Mouse (Mus musculus) embryonic facial prominence, embryonic 13.5 days (tissue): Measurements from ENCODE around the gene Rwdd2a. TPM values are rescaled to one million over a fixed set of nuclear protein-coding genes. Genes with fewer than 3 reads are reported as not detected.
"Not testable (repeated sequence)": the region's sequence is repeated elsewhere in the genome, so short reads cannot be mapped to it uniquely, and the experiment has no call there.

Source experiments
- ATAC-seq: fragments of 200-750 bp; cut with Nextera tagmentation; 2 replicates; pipeline ENCODE4 v1.8.0; 2017; ENCODE audit warnings: low read depth; ENCODE audit not compliant: insufficient number of reproducible peaks, insufficient read depth, low FRiP score, low TSS enrichment
- H3K27ac ChIP-seq: fragments of 300-500 bp; sonication (generic); 2 replicates; pipeline ENCODE4 v1.5.1; 2015; ENCODE audit warnings: moderate library complexity, mild to moderate bottlenecking, inconsistent platforms
- H3K27me3 ChIP-seq: fragments of 300-500 bp; sonication (generic); 2 replicates; pipeline ENCODE4 v1.6.1; 2015; ENCODE audit warnings: mild to moderate bottlenecking, inconsistent platforms
- H3K36me3 ChIP-seq: fragments of 300-500 bp; sonication (generic); 2 replicates; pipeline ENCODE4 v1.6.1; 2015; ENCODE audit warnings: mild to moderate bottlenecking, inconsistent platforms
- H3K4me1 ChIP-seq: fragments of 300-500 bp; sonication (generic); 2 replicates; pipeline ENCODE4 v1.6.1; 2015; ENCODE audit warnings: inconsistent platforms
- H3K4me2 ChIP-seq: fragments of 300-500 bp; sonication (generic); 2 replicates; pipeline ENCODE4 v1.6.1; 2015; ENCODE audit warnings: moderate library complexity, mild to moderate bottlenecking, inconsistent platforms
- H3K4me3 ChIP-seq: fragments of 300-500 bp; sonication (generic); 2 replicates; pipeline ENCODE4 v1.5.1; 2015; ENCODE audit warnings: mild to moderate bottlenecking, inconsistent platforms
- H3K9ac ChIP-seq: fragments of 300-500 bp; sonication (generic); 2 replicates; pipeline ENCODE4 v1.6.1; 2015; ENCODE audit warnings: mild to moderate bottlenecking, inconsistent platforms
- H3K9me3 ChIP-seq: fragments of 300-500 bp; sonication (generic); 2 replicates; pipeline ENCODE4 v1.6.1; 2016; ENCODE audit warnings: inconsistent platforms
- WGBS: fragments of 180-500 bp; shearing (Covaris S2); methylation state at CpG from one replicate; pipeline ENCODE4 v1.1.7; 2015; ENCODE audit warnings: mixed read lengths; 5-methylcytosine and 5-hydroxymethylcytosine counted together
- polyA plus RNA-seq: library from polyadenylated mRNA; unstranded; fragments of >200 nt; fragmentation: Nextera tagmentation; extraction: Ambion mirVana; gene quantifications from 2 replicates; pipeline ENCODE4 v1.2.1, GENCODE M21; 2015

Gene Rwdd2a
- polyA plus RNA-seq, 1 experiment from 2014 or later = 4.6 TPM

DNA sequence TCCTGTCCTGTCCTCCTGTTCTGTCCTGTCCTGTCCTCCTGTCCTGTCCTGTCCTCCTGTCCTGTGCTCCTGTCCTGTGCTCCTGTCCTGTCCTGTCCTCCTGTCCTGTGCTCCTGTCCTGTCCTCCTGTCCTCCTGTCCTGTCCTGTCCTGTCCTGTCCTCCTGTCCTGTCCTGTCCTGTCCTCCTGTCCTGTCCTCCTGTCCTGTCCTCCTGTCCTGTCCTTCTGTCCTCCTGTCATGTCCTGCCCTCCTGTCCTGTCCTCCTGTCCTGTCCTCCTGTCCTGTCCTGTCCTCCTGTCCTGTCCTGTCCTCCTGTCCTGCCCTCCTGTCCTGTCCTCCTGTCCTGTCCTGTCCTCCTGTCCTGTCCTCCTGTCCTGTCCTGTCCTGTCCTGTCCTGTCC is 25.2 kb downstream of the Rwdd2a start:
- not testable (repeated sequence) for H3K36me3 ChIP-seq, H3K4me2 ChIP-seq, H3K4me1 ChIP-seq, H3K9me3 ChIP-seq, ATAC-seq, H3K27me3 ChIP-seq, H3K4me3 ChIP-seq, H3K9ac ChIP-seq, H3K27ac ChIP-seq

DNA sequence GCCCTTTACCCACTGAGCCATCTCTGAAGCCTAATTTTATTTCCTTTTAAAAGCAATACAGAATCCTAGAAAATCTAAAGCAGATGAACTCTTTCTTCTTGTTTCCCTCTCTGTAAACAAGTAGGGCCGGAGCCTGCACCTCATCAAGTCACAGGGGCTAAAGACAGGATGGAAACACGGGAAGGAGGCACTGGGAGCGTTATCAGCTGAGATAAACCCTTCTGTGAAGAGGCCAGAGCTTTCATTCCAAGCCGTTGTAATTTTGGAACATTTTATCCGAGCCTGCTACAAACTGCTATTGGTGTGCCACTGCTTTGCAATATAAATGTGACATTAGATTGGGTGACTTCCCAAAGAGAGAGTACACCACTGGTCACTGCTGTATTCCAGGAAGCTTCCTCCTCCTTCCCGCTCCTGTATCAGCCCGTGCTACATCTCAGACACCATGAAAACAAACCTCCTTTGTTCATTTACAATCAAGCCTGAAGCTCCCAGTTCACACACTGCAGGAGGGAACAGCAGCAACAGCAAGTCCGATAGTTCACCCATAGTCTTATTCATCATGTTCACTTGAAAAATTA is 28.0 kb downstream of the Rwdd2a start:
- H3K27ac ChIP-seq = no peak overlapping the region
- no peak for ATAC-seq
- H3K9me3 ChIP-seq = no peaks in the 10 kb centered on the region
- no peaks in the 10 kb centered on the region for H3K36me3 ChIP-seq
- H3K4me2 ChIP-seq = no peak overlapping the region
- H3K4me1 ChIP-seq = peaks cover 3% of the 10 kb centered on the region; the same call in 1 of the 2 replicates
- H3K9ac ChIP-seq = no peak overlapping the region
- 41% methylated on average over 8 of the region's 8 CpGs for WGBS
- H3K4me3 ChIP-seq = no peak overlapping the region
- H3K27me3 ChIP-seq = no peaks in the 10 kb centered on the region

DNA sequence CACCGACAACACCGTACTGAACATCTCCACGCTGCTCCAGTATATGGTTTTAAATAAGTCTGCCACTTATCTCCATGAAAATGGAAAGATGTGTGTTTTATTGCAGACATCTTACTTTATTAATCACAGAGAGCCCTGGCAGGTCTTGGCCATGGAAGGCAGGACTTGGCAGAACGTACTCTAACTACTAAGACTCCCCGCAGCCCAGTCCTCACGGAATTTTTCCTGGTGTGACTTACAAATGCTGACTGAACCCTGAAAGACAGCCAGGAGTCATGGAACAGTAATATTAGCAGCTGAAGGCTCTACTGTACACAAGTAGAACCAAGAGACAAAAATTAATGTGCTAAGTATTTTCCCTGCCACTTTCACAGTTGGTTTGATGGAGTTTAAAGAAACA is 34.0 kb downstream of the Rwdd2a start:
- Histone ChIP-seq H3K9me3 (no peaks in the 10 kb centered on the region), H3K9ac (no peak overlapping the region), H3K4me2 (no peak overlapping the region), H3K4me3 (no peak overlapping the region), H3K27ac (no peak overlapping the region), H3K36me3 (no peaks in the 10 kb centered on the region), H3K27me3 (no peaks in the 10 kb centered on the region), H3K4me1 (0 out of 2 replicates have a peak, but pooled peaks cover 7% of the 10 kb centered on the region)
- no peak for ATAC-seq
- 70% methylated on average over 6 of the region's 6 CpGs for WGBS

DNA sequence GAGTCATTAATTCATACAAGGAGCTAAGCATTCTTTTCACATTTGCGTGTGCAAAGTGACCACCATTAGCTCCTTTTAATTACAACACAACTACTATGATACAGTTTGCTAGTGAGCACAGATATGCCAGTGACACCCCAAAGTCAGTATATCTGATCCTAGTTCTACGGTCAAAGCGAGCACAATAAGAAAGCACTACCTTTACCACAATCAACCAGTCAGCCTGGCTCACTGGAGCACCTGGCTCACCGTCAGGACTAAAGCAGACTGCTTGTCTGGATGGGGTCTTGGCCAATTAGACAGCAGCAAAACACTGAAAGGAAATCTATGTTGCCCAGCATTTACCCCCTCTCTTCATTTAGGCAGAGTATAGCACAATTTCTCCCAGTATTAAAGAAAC is 40.3 kb downstream of the Rwdd2a start:
- H3K4me3 ChIP-seq = no peak overlapping the region
- WGBS = 83% methylated on average over 4 of the region's 4 CpGs
- H3K27ac ChIP-seq = no peak overlapping the region
- H3K4me1 ChIP-seq = peaks cover 11% of the 10 kb centered on the region
- H3K4me2 ChIP-seq = no peak overlapping the region
- H3K9me3 ChIP-seq = no peaks in the 10 kb centered on the region
- no peaks in the 10 kb centered on the region for H3K27me3 ChIP-seq
- H3K9ac ChIP-seq = no peak overlapping the region
- H3K36me3 ChIP-seq = no peaks in the 10 kb centered on the region
- no peak for ATAC-seq

DNA sequence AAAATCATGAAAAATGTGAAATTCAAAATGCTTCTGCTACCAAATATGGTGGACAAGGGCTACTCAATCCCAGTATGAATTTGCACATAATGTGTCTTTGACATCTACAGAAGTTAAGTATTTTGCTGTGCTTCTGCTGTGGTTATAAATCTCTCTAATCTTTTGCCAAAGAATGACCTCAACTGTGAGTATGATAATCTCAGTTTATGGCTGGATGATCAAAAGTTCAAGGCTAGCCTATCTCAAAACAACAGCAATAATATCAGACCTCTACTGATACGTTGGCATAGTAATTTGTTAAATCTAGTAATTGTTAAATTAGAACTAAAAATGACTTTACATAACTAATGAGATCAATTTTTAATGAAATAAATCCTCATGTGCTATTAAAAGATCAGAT is 44.0 kb downstream of the Rwdd2a start:
- no peaks in the 10 kb centered on the region for H3K9me3 ChIP-seq
- no peaks in the 10 kb centered on the region for H3K27me3 ChIP-seq
- no peak overlapping the region for H3K27ac ChIP-seq
- no peak overlapping the region for H3K4me3 ChIP-seq
- no peak for ATAC-seq
- H3K36me3 ChIP-seq = no peaks in the 10 kb centered on the region
- peaks cover 21% of the 10 kb centered on the region for H3K4me1 ChIP-seq
- H3K9ac ChIP-seq = no peak overlapping the region
- 86% methylated on average over 1 of the region's 1 CpGs for WGBS
- no peak overlapping the region for H3K4me2 ChIP-seq

DNA sequence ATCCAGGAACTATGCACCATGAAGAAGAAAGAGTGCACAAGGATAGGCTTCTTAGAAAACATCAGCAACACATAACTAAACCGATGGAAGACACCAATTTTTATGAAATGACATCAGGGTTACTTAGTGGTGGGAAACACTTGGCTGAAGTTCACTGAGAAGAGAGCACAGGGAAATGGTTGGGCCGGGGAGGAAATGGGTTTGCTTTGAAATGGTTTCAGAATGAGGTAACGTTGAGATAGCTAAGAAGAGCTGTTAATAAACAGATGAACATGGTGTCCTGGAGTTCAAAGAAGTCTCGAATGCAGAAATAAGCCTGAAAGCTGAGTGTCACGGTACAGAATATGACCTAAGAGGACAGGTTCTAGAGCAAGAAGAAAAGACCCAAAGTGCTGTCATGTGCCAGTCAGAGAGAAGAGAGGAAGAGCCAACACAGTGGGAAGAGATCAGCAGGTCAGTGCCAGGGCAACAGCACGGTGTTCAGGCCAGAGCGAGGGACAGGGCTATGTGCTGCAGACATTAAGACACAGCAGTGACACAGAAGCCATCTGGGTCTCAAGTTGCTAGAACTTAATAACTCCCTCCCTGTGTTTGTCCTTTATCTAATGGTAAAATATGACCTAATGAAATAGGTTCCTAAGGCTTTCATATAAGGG is 46.2 kb downstream of the Rwdd2a start:
- WGBS = 77% methylated on average over 7 of the region's 7 CpGs
- peaks cover 18% of the 10 kb centered on the region for H3K4me1 ChIP-seq
- no peaks in the 10 kb centered on the region for H3K9me3 ChIP-seq
- H3K36me3 ChIP-seq = no peaks in the 10 kb centered on the region
- no peak overlapping the region for H3K4me2 ChIP-seq
- no peak overlapping the region for H3K27ac ChIP-seq
- H3K9ac ChIP-seq = no peak overlapping the region
- H3K27me3 ChIP-seq = no peaks in the 10 kb centered on the region
- no peak for ATAC-seq
- H3K4me3 ChIP-seq = no peak overlapping the region

DNA sequence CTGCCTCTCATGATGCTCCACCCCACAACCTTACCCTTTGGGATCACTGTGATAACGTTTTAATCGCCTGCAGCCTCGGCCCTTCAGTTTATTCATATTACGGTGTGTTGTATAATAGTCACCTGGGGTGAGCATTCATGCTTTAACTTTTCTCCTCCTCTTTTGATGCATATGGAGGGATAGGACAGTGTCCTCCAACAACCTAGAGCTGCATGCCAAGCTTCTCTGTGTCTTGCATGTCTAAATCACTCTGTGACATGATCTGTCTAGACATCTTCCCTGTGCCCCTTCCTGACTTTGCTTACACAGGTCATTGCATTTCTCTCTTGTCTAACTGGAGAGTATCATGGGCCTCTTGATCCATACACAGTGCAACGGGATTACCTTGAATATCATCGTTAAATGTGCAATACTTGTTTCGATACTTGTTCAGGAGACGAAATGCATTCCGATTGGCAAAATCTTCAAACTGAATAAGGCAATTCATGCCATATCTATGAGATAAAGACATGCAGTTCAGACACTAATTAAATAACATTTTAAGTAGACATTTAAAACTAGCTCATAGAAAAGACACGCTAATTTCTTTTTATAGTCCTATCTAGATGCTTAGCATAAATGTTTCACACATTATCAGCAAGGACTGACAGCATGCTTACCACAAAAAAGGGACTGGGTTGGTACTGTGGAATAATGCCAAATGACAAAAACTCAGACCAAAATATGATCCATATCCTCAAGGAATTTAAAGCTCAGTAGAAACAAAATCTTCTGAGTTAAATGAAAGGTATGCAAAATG is 47.7 kb downstream of the Rwdd2a start:
- H3K36me3 ChIP-seq = no peaks in the 10 kb centered on the region
- no peaks in the 10 kb centered on the region for H3K27me3 ChIP-seq
- H3K27ac ChIP-seq = no peak overlapping the region
- no peak for ATAC-seq
- peaks cover 18% of the 10 kb centered on the region for H3K4me1 ChIP-seq
- no peak overlapping the region for H3K4me2 ChIP-seq
- no peaks in the 10 kb centered on the region for H3K9me3 ChIP-seq
- no peak overlapping the region for H3K9ac ChIP-seq
- no peak overlapping the region for H3K4me3 ChIP-seq
- 67% methylated on average over 10 of the region's 10 CpGs for WGBS

DNA sequence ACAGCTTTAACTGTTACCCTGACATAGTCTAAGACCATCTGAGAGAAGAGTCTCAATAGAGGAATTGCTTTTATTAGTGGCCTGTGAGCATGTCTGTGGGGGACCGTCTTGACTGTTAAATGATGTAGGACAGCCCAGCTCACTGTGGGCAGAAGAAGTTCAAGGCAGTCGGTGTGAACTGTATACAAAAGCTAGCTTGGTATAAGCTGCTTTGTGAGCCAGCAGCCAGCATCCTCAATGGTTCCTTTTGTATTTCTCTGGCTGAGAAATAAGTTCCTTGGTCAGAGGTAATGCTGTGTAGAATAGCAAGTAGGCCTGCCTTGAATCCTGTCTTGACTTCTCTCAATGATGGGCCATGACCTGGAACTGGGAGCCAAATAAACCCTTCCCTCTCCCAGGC is 50.3 kb downstream of the Rwdd2a start:
- Histone ChIP-seq H3K4me1 (peaks cover 20% of the 10 kb centered on the region), H3K36me3 (no peaks in the 10 kb centered on the region), H3K4me3 (no peak overlapping the region), H3K9me3 (no peaks in the 10 kb centered on the region), H3K27ac (no peak overlapping the region), H3K27me3 (no peaks in the 10 kb centered on the region), H3K4me2 (no peak overlapping the region), H3K9ac (no peak overlapping the region)
- no peak for ATAC-seq
- WGBS = 86% methylated on average over 2 of the region's 2 CpGs

DNA sequence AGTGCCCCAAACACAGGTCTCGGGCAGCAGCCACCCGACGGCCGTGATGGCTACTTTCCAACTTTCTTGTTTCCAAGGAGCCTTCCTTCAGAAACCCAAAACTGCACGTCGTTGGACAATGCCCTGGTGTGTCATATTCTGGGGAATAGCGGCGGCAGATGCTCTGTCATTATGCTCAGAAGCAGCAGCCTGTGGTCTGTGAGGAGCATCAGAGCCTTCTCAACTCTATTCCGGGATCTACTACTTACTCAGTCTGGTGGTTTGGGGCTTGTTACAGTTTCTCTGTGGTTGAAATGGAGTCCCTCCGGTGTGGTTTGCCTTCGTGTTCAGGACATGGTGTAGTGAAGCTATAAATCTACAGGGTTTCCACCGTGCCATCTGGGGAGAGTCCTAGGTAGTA is 52.2 kb downstream of the Rwdd2a start:
- H3K4me2 ChIP-seq = no peak overlapping the region
- no peaks in the 10 kb centered on the region for H3K27me3 ChIP-seq
- no peak overlapping the region for H3K27ac ChIP-seq
- peaks cover 25% of the 10 kb centered on the region for H3K4me1 ChIP-seq
- H3K4me3 ChIP-seq = no peak overlapping the region
- WGBS = 75% methylated on average over 12 of the region's 12 CpGs
- H3K36me3 ChIP-seq = no peaks in the 10 kb centered on the region
- H3K9me3 ChIP-seq = no peaks in the 10 kb centered on the region
- H3K9ac ChIP-seq = no peak overlapping the region
- ATAC-seq = peak; percentile 77; the same call in 1 of the 2 replicates

Other genes with a start within 250 kb of the Rwdd2a start
- gene Ube2cbp, start 107.0 kb upstream of the Rwdd2a start, polyA plus RNA-seq = 5.9 and 6.1 TPM in 2 replicates
- gene Dop1a, start 104.8 kb upstream of the Rwdd2a start, polyA plus RNA-seq = 16.5 and 22.6 TPM in 2 replicates
- 39.2 and 42.1 TPM in 2 replicates for gene Pgm3, start 149 bp upstream of the Rwdd2a start, polyA plus RNA-seq
- gene Me1, start 124.0 kb downstream of the Rwdd2a start, polyA plus RNA-seq = 19.2 and 20.3 TPM in 2 replicates
- gene Prss35, start 171.7 kb downstream of the Rwdd2a start, polyA plus RNA-seq = 28.1 and 33.0 TPM in 2 replicates